Mouse (Mus musculus) heart, adult 18-20 months (tissue): ENCODE results near the gene Abca6. TPM values are rescaled to one million over a fixed set of nuclear protein-coding genes. Genes with fewer than 3 reads are reported as not detected.
A peak's percentile ranks its signal among the peaks of the same experiment; 100 is the strongest.

Source experiments
- DNase-seq, 2 experiments: peaks; one replicate each; pipeline ENCODE4 v3.0.0; 2021 to 2022; ENCODE audit warnings: mixed read lengths in 1 of 2
- total RNA-seq, 2 experiments: library from RNA; stranded (reverse); gene quantifications; 2 replicates each; pipeline ENCODE4 v1.2.3; 2021

Gene Abca6
- total RNA-seq, 2 experiments from 2014 or later: 4.1 to 4.2 TPM

GRCm38 (mm10) chr11:110196561-110197306, 54.8 kb downstream of the Abca6 start:
- DNase-seq: no peak

DNA sequence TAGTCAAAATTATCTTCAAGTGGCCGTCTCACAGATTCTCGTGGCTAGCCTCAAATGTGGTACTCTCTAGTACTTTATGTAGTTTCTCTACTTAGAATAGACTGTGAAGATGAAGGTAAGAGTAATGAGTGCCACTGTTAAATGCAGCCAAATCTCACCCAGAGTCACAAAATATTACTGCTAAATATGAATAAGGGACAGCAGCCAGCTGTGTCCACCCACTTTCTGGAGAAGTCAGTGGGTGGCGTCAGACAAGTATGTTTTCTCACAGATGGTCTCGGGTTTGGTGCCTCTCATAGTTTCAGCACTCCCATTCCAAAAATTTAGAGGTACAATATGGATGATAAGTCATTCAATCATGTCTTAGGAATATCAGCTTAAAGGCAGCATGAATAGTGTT, 56.3 kb downstream of the Abca6 start:
- no peak for DNase-seq

DNA sequence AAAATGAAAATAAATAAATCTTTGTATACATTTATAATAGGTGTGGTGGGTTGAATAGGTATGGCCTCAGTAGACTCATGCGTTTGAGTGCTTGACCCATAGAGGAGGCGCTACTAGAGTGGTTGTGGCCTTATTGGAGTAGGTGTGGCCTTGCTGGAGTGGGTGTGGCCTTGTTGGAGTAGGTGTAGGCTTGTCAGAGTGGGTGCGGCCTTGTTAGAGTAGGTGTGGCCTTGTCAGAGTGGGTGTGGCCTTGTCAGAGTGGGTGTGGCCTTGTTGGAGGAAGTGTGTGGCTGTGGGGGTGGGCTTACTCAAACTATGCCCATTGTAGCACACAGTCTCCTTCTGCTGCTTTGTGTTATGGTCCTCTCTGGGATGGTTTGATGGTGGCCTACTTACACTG, 80.4 kb downstream of the Abca6 start:
- DNase-seq: no peak

DNA sequence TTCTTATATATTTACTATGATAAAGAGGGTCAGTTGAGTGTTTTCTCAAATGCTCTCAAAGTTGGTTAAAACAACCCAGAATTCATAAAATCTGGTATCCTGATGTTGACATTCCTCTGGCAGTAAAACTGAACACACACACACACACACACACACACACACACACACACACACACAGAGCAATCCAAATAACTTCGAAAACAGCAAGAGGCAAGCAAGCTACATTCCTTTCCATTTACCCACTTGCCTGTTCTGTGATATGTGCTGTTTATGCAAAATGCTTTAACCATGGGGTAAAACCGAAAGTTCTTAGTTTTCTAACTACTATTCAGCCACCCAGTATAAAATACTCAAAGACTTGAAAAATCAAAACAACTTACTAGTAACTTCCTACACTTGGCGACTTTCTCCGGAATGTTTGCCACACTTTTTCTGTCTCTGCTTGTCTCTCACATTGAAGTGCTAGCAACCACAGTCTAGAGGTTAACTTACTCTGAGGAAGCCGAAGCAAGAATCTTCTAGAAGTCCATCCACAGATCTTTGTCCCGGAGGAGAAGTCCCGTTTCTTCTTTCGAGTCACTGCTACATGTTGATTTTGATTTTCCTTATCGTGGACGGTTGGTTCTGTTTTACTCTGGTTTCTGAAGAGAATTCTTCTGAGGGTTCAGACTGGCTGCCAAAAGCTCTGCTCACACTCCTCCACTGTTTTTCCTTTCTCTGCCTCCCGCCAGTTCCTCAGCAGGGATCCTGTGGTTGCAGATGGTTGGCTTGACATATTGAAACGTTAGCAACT, 83.9 kb downstream of the Abca6 start, which contains the start of gene Abca9:
TSS of gene Abca9 (minus strand) at position 738 of the 793 bp plus-strand sequence.
- peak; percentile 73 to 78 for DNase-seq

DNA sequence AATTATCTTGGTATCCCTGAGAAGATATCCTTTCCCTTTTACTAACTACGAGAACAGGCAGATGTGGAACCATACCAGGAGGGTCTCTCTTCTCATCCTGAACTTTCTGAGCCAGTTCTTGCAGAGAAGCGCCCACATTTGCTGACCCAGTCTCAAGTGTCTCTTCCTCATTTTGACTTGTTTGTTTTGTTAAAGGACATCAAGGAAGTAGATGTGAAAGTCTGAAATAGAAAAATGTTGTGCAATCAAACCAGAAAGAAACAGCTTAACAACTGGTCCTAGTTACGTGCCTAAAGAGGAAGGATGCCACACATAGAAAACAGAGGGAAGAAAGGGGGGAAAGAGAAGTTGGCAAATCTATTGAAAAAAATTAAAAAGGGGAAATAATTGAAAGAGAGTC, 85.8 kb downstream of the Abca6 start:
- peak; percentile 48 to 51 for DNase-seq

DNA sequence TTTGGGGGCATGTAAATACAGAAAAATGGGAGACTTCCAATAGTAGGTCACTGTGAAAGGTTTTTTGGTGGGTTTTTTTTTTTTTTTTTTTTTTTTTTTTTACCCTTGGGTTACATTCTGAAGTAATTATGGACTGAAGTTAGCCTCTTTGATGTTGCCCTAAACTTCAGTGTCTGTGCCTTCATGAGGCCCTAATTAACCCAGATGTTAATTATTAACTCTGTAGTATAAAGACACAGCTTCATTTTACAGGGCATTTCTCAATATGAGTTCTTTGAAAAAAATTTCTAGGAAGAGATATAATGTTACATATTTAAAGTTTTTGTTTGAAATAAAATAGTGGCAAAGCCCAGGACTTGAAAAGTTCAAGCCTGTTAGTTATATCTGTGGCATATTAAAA, 86.2 kb downstream of the Abca6 start:
- DNase-seq: no peak

DNA sequence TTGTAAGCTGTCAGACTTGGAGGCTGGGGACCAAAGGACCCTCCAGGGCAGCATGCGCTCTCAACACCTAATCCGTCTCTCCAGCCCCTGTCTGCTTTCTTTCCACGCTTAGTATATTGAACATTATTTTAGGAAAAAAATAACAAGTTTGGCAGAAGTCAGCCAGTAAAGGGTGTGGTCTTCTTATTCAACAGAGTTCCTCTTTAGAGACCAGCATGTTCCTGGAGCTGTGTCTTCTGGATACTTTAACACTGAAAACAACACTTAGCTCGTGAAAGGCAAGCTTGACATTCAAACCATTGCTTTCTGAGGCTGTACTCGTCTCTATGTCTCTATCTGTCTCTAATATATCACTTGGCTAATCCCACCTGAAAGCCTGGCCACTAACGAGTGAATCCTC, 94.5 kb downstream of the Abca6 start:
- DNase-seq: no peak

DNA sequence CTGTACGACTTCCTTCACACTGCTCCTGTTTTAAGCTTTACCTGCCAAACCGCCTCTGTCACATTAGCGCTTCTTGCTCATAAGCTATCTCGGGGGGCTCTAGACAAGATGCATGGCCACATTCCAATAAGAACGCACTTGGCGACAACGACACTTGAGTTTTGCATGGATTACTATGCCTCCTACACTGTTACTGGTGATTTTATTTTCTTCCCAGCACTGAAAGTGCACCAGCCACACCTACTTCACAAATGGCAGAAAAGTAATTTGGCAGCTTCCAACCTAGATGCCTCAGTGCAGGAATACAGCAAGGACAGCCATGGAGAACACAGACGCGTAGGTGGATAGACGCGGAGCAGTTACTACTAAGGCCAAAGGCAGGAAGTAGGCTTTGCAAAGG, 95.6 kb downstream of the Abca6 start:
- DNase-seq: no peak

DNA sequence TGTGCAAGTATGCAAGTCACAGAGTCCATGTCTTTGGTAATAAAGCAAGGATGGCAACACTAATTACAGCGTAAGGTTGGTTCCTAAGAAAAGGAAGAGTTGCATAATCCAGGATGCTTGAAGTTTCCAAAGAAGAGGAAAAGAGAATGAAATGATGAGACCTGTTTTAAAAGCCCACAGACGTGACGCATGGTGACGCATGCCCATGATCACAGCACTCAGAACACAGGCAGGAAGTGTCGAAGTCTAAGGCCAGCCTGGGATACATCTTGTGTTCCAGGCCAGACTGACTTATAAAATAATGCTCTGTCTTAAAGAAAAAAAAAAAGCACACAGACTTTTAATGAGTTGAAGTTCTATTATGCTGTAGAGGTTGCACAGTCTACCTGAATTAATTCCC, 103.9 kb downstream of the Abca6 start:
- no peak for DNase-seq

DNA sequence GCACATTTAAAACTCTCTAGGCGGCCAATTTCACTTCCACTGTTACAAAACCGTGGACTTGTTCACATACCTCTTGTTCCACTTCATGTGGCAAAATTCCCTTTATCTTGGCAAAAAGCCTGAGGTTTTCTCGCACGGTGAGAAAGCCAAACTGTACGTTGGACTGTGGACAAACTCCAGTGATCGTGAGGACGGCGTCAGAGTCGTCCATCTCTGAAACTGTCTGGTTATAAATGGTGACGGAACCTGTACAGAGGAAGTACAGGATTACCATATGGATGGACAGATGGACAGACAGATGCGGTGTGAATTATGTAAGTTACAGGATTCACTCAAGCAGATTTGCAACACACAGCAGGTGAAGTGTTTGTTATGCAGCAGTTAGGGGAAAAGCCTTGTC, 106.2 kb downstream of the Abca6 start:
- DNase-seq: no peak

- peak; percentile 15 to 40 for DNase-seq
Measured at GRCm38 (mm10) chr11:110130760-110131159, 120.8 kb downstream of the Abca6 start.

Other genes with a start within 250 kb of the Abca6 start
- 10 to 100 TPM; 35.0 to 36.4 TPM for gene Abca8a, start 155.8 kb downstream of the Abca6 start, total RNA-seq
- 10 to 100 TPM; 10.6 to 12.3 TPM for gene Abca9, start 83.6 kb downstream of the Abca6 start, total RNA-seq
- 1 to 10 TPM; 7.2 to 9.7 TPM for gene Abca5, start 85.9 kb upstream of the Abca6 start, total RNA-seq
- 1 to 10 TPM; 4.2 to 5.8 TPM for gene Map2k6, start 147.3 kb upstream of the Abca6 start, total RNA-seq